Mouse (Mus musculus) naive thymus-derived CD4-positive, alpha-beta T cell, adult 2 months (primary cell): ENCODE measurements at regions not wholly inside any gene's neighbourhood (a gene's known extent, or its start where the extent isn't known, plus 50 kb on each side); places are given as distances from the start of the nearest gene placed in this dataset.
"Not testable (repeated sequence)": the region's sequence is repeated elsewhere in the genome, so short reads cannot be mapped to it uniquely, and the experiment has no call there.

ENCODE experiments used
- DNase-seq: peaks from one replicate; pipeline ENCODE4 v3.0.0-alpha.2; 2011; ENCODE audit warnings: low read depth

DNA sequence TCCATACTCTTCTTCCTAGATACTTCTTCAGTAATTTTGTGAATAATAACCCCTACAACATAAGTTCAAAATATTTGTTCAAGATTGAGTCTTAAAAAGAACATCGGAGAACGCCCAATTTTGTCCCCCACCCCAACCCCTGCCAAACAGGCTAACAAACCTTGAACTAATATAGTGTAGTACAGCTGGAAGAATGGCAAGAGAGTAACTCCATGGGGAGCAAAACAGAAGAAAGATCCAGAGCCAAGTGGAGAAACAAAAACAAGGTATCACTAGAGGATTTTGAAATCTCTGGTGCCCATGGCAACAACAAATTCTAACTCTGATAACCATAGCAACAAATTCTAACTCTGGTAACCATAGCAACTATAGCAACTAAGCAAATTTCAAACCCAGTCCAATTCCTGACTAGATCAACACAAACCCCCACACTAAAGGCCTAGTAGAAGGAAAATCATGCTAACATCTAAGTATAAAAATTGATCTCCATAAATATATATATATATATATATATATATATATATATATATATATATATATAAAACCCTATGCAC lies 74.2 kb upstream of the Magee2 start:
- DNase-seq, result no peak

DNA sequence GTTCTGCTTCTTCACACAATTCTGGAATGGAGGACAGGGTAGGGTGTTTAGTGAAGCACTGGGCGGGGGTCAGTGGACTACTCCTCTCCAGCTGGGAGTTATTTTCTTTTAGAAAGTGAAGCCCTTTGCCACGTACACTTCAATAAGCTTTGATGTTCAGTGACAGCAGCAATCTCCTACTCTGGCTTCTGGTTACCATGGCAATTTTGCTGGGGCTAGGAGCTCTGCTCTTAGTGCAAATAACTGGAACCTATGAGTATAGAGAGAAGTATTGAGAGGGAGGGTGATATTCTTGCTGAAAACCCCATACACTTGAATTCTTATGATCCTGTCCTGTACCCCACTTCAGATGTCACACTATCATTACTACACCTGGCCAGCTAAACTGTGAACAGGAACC lies 94.5 kb upstream of the Magee2 start:
- no peak for DNase-seq

DNA sequence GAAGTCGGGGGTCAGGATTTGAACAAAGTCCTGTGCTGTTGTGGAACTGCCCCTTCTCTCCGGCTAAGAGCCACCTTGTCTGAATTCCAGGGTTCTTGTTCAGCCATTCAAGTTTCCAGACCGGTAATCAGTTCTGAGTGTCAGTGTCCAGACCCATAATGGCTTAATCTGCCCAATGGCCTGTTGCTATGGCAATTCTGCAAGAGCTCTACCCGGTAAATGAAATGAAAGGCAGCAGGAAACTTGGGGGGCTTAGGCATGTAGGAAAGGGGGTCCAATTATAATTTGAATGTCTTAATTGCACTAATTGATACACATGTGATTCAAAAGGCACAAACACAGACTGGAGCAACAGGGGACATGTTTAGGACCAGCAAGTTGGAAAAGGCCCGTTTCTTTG lies 95.7 kb upstream of the Magee2 start:
- not testable (repeated sequence) for DNase-seq

DNA sequence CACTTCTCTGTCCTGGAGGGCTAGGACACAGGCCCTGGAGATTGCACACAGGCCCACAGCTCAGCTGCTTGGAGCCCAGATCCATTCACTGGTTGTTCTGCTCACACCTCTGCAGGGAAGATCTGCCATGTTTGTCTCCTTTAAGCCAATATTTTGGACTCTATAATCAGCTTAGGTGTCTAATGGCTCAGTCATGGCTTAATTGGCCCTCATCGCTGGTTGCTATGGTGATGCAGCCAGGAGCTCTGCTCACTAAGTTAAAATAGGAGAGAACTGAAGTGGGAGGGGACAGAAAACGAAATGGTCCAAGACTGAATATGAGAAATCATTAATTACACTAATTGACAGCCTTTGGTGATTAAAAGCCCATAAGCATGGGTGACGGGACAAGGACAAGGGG lies 96.3 kb upstream of the Magee2 start:
- DNase-seq, result not testable (repeated sequence)

DNA sequence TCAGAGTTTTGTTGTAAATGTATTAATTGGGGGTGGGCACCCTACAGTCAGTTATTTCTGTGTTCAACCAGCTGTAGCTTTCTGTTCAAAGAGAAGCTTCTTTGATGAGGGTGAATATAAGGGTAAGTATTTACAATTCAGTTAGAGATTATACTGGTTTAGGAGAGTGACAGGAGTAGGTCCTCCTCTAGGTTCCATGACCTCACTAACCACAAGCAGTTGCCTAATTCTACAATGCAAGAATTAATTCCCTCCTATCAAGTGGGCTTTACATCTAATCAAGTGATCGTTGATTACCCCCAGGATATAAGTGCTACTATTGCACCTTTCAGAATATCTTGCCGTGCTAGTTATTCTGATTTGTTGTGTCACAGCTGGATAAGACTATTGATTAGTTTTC lies 101.1 kb upstream of the Pbdc1 start:
- no peak for DNase-seq

DNA sequence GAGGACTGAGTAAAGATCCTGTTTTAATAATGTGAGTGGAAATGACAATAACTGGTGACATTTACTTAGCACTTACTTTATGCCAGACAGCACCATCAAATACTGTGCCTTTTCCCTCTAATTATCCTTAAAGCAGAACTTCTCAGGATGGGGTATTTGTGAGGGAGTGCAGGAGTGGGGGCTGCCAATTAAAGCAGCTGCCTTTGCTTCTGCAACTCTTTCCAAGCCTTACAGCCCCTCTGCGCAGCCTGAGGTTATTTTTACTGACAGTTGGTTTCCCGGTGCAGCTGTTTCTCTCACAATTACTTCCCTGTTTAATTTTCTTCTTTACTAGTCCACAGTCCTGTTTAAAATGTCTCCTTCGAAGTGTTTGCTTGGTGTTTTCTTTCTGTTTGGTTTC lies 76.3 kb upstream of the Pbdc1 start:
- no peak for DNase-seq

DNA sequence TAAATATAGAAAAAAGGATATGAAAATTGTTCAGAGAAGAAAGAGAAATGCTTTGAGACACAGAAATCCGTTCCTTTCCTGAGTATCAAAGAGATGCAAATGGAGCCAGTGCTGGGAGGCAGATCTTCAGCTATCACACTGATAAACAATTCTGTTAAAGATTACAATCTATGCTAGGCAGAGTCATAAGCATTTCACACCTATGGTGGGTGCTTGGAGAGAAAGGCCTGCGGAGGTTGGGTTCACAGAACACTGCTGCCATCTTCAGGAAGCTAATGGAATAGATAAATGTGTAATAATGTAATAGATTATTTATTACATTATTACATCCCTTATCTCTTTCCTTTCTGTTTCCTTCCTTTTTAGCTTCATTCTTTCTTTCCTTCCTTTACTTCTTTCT lies 73.1 kb upstream of the Pbdc1 start:
- DNase-seq, result peak; percentile 23
